Mouse (Mus musculus): Measurements from ENCODE around the gene Zfp358. TPM values are rescaled to one million over a fixed set of nuclear protein-coding genes. Genes with fewer than 3 reads are reported as not detected.

Zfp358 gene
- polyA plus RNA-seq, 1 experiment from 2014 or later = 77.9 TPM

GRCm38 (mm10) chr8:3480221-3480785 is 12.6 kb upstream of the Zfp358 start:
- H3K4me3 ChIP-seq = no peak overlapping the region

GRCm38 (mm10) chr8:3481605-3482004 is 11.3 kb upstream of the Zfp358 start:
- no peak overlapping the region for H3K4me3 ChIP-seq
- 61% methylated on average over 5 of the region's 5 CpGs for WGBS
- H3K36me3 ChIP-seq = no peaks in the 10 kb centered on the region
- no peak overlapping the region for H3K27ac ChIP-seq
- peaks cover 6% of the 10 kb centered on the region; the same call in 1 of the 2 replicates for H3K27me3 ChIP-seq
- no peak overlapping the region for H3K4me2 ChIP-seq (replicated peaks)
- ATAC-seq (ENCODE audit: low FRiP score) = no peak
- no peak overlapping the region for H3K9ac ChIP-seq
- no peaks in the 10 kb centered on the region for H3K4me1 ChIP-seq
- no peaks in the 10 kb centered on the region for H3K9me3 ChIP-seq (replicated peaks)

More at GRCm38 (mm10) chr8:3480221-3480785, 12.6 kb upstream of the Zfp358 start:
- H3K27ac ChIP-seq = no peak overlapping the region
- H3K9ac ChIP-seq = no peak overlapping the region
- no peaks in the 10 kb centered on the region for H3K36me3 ChIP-seq
- peaks cover 19% of the 10 kb centered on the region for H3K27me3 ChIP-seq
- ATAC-seq (ENCODE audit: low FRiP score) = no peak
- no peak overlapping the region for H3K4me2 ChIP-seq (replicated peaks)
- no peaks in the 10 kb centered on the region for H3K4me1 ChIP-seq
- 81% methylated on average over 4 of the region's 4 CpGs for WGBS
- no peaks in the 10 kb centered on the region for H3K9me3 ChIP-seq (replicated peaks)

- Histone ChIP-seq H3K9me3 (replicated peaks) (no peaks in the 10 kb centered on the region), H3K4me2 (replicated peaks) (no peak overlapping the region), H3K36me3 (no peaks in the 10 kb centered on the region), H3K9ac (no peak overlapping the region), H3K27ac (no peak overlapping the region), H3K4me3 (no peak overlapping the region), H3K4me1 (no peaks in the 10 kb centered on the region), H3K27me3 (peaks cover 2% of the 10 kb centered on the region; the same call in 1 of the 2 replicates)
- ATAC-seq (ENCODE audit: low FRiP score) = no peak
- WGBS = 88% methylated on average over 22 of the region's 22 CpGs
Observed at GRCm38 (mm10) chr8:3482240-3482740, 10.6 kb upstream of the Zfp358 start.

- Histone ChIP-seq H3K27ac (no peak overlapping the region), H3K4me2 (replicated peaks) (no peak overlapping the region), H3K36me3 (no peaks in the 10 kb centered on the region), H3K4me1 (no peaks in the 10 kb centered on the region), H3K9me3 (replicated peaks) (no peaks in the 10 kb centered on the region), H3K9ac (no peak overlapping the region), H3K27me3 (no peaks in the 10 kb centered on the region), H3K4me3 (no peak overlapping the region)
- no peak for ATAC-seq (ENCODE audit: low FRiP score)
- 84% methylated on average over 7 of the region's 7 CpGs for WGBS
Observed at GRCm38 (mm10) chr8:3483546-3483945, 9.4 kb upstream of the Zfp358 start.

DNA sequence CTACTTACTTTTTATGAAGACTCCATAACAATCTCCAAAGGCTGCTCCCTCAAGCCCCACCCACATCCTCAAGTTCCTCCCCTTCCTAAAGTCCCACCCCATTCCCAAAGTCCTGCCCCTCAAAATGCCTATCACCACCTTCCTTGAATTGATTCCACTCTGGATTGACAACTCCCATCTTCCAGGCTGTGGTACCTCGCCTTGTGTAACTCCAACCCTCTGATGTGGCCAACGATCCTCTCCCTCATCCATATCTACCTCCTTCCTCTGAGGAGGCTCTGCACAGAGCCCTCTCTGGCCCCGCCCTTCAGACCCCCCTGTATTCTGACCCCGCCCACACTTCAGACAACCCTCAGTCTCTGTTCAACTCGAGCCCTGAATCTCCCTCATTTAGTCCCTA is 7.7 kb upstream of the Zfp358 start:
- Histone ChIP-seq H3K4me3 (no peak overlapping the region), H3K27me3 (no peaks in the 10 kb centered on the region), H3K27ac (no peak overlapping the region), H3K9me3 (replicated peaks) (no peaks in the 10 kb centered on the region), H3K4me1 (no peaks in the 10 kb centered on the region), H3K4me2 (replicated peaks) (no peak overlapping the region), H3K36me3 (no peaks in the 10 kb centered on the region), H3K9ac (no peak overlapping the region)
- WGBS = 25% methylated on average over 5 of the region's 5 CpGs
- ATAC-seq (ENCODE audit: low FRiP score) = no peak

- Histone ChIP-seq H3K9ac (peak overlapping the region; percentile 97), H3K4me2 (replicated peaks) (peak overlapping the region; percentile 73), H3K4me3 (peak overlapping the region; percentile 91), H3K36me3 (peaks cover 37% of the 10 kb centered on the region), H3K4me1 (peaks cover 18% of the 10 kb centered on the region), H3K27ac (peak overlapping the region; percentile 93), H3K9me3 (replicated peaks) (peaks cover 7% of the 10 kb centered on the region), H3K27me3 (no peaks in the 10 kb centered on the region)
- ATAC-seq (ENCODE audit: low FRiP score) = peak; percentile 9; the same call in 1 of the 2 replicates
- WGBS = 47% methylated on average over 6 of the region's 6 CpGs
Observed at GRCm38 (mm10) chr8:3493845-3494208, 889 bp downstream of the Zfp358 start.

- 95% methylated on average over 44 of the region's 44 CpGs for WGBS
- Histone ChIP-seq H3K36me3 (peaks cover 39% of the 10 kb centered on the region), H3K9ac (no peak overlapping the region), H3K4me1 (peaks cover 22% of the 10 kb centered on the region), H3K4me2 (replicated peaks) (no peak overlapping the region), H3K27ac (no peak overlapping the region), H3K9me3 (replicated peaks) (peaks cover 7% of the 10 kb centered on the region), H3K27me3 (no peaks in the 10 kb centered on the region), H3K4me3 (no peak overlapping the region)
- no peak for ATAC-seq (ENCODE audit: low FRiP score)
Observed at GRCm38 (mm10) chr8:3495578-3496427, 2.9 kb downstream of the Zfp358 start.

GRCm38 (mm10) chr8:3496428-3496748 is 3.5 kb downstream of the Zfp358 start:
- WGBS = 90% methylated on average over 15 of the region's 15 CpGs
- peaks cover 39% of the 10 kb centered on the region for H3K36me3 ChIP-seq
- H3K27me3 ChIP-seq = no peaks in the 10 kb centered on the region
- peaks cover 7% of the 10 kb centered on the region for H3K9me3 ChIP-seq (replicated peaks)
- H3K4me2 ChIP-seq (replicated peaks) = no peak overlapping the region
- no peak overlapping the region for H3K9ac ChIP-seq
- no peak overlapping the region for H3K27ac ChIP-seq
- H3K4me1 ChIP-seq = peaks cover 28% of the 10 kb centered on the region
- H3K4me3 ChIP-seq = no peak overlapping the region
- no peak for ATAC-seq (ENCODE audit: low FRiP score)

GRCm38 (mm10) chr8:3498583-3498982 is 5.6 kb downstream of the Zfp358 start:
- H3K4me1 ChIP-seq = peaks cover 31% of the 10 kb centered on the region
- WGBS = 91% methylated on average over 3 of the region's 3 CpGs
- no peak overlapping the region for H3K27ac ChIP-seq
- H3K9ac ChIP-seq = no peak overlapping the region
- no peak overlapping the region for H3K4me3 ChIP-seq
- no peak for ATAC-seq (ENCODE audit: low FRiP score)
- H3K36me3 ChIP-seq = peaks cover 39% of the 10 kb centered on the region
- H3K4me2 ChIP-seq (replicated peaks) = no peak overlapping the region
- peaks cover 7% of the 10 kb centered on the region for H3K9me3 ChIP-seq (replicated peaks)
- no peaks in the 10 kb centered on the region for H3K27me3 ChIP-seq

GRCm38 (mm10) chr8:3499751-3500150 is 6.8 kb downstream of the Zfp358 start:
- Histone ChIP-seq H3K36me3 (peaks cover 34% of the 10 kb centered on the region), H3K4me1 (peaks cover 24% of the 10 kb centered on the region), H3K9me3 (replicated peaks) (peaks cover 7% of the 10 kb centered on the region), H3K4me2 (replicated peaks) (peak overlapping the region; percentile 71), H3K9ac (peak overlapping the region; percentile 77), H3K27ac (peak overlapping the region; percentile 87), H3K4me3 (peak overlapping the region; percentile 79), H3K27me3 (no peaks in the 10 kb centered on the region)
- 8% methylated on average over 8 of the region's 8 CpGs for WGBS
- ATAC-seq (ENCODE audit: low FRiP score) = no peak; the same call in 1 of the 2 replicates

- under 1% methylated on average over 64 of the region's 70 CpGs for WGBS
- H3K4me2 ChIP-seq (replicated peaks) = peak within 1 kb of the TSS; percentile 71
- no peaks in the 10 kb centered on the region for H3K27me3 ChIP-seq
- peaks cover 27% of the 10 kb centered on the region for H3K36me3 ChIP-seq
- peaks cover 7% of the 10 kb centered on the region for H3K9me3 ChIP-seq (replicated peaks)
- H3K4me3 ChIP-seq = peak within 1 kb of the TSS; percentile 79
- peak within 1 kb of the TSS; percentile 87 for H3K27ac ChIP-seq
- peak; percentile 93 for ATAC-seq (ENCODE audit: low FRiP score)
- peak within 1 kb of the TSS; percentile 86 for H3K9ac ChIP-seq
- peaks cover 24% of the 10 kb centered on the region for H3K4me1 ChIP-seq
Observed at GRCm38 (mm10) chr8:3500235-3501090, 7.5 kb downstream of the Zfp358 start, which contains the start of gene Mcoln1. Gene Mcoln1 (plus strand): TSS chr8:3500457.

- ATAC-seq (ENCODE audit: low FRiP score) = no peak
- Histone ChIP-seq H3K4me1 (peaks cover 18% of the 10 kb centered on the region), H3K9ac (no peak overlapping the region), H3K9me3 (replicated peaks) (no peaks in the 10 kb centered on the region), H3K4me2 (replicated peaks) (no peak overlapping the region), H3K27ac (no peak overlapping the region), H3K4me3 (no peak overlapping the region), H3K36me3 (peaks cover 26% of the 10 kb centered on the region), H3K27me3 (no peaks in the 10 kb centered on the region)
- WGBS = 83% methylated on average over 4 of the region's 4 CpGs
Observed at GRCm38 (mm10) chr8:3502217-3502616, 9.3 kb downstream of the Zfp358 start.

Data from hindbrain, embryonic 12.5 days (tissue).